Mouse (Mus musculus) embryonic facial prominence, embryonic 12.5 days (tissue): ENCODE measurements around the gene Veph1. TPM values are rescaled to one million over a fixed set of nuclear protein-coding genes. Genes with fewer than 3 reads are reported as not detected.

Experiments
- polyA plus RNA-seq: library from polyadenylated mRNA; unstranded; fragments of >200 nt; fragmentation: Nextera tagmentation; extraction: Ambion mirVana; gene quantifications from 2 replicates; pipeline ENCODE4 v1.2.1, GENCODE M21; 2016

Gene Veph1
- polyA plus RNA-seq, 1 experiment from 2014 or later = 5.8 TPM

Other genes with a start within 250 kb of the Veph1 start
- 48.8 and 50.4 TPM in 2 replicates for gene Ptx3, start 76.9 kb downstream of the Veph1 start, polyA plus RNA-seq